Mouse (Mus musculus): ENCODE results near the gene Tm9sf4. TPM values are rescaled to one million over a fixed set of nuclear protein-coding genes. Genes with fewer than 3 reads are reported as not detected.

Tm9sf4 gene
- total RNA-seq (2021) (10 to 100 TPM; 43.3 to 51.8 TPM), polyA plus RNA-seq (2012; rRNA removed) (34.5 and 48.7 TPM in 2 replicates)
- long read RNA-seq, transcript Tm9sf4-201 (18 exons, 3,896 nt): major isoform, 32 of 46 reads
- long read RNA-seq, partial matches to known transcripts: 5 of 46 reads
- long read RNA-seq, other reads (novel, unspliced or antisense): 9 of 46 reads

DNA sequence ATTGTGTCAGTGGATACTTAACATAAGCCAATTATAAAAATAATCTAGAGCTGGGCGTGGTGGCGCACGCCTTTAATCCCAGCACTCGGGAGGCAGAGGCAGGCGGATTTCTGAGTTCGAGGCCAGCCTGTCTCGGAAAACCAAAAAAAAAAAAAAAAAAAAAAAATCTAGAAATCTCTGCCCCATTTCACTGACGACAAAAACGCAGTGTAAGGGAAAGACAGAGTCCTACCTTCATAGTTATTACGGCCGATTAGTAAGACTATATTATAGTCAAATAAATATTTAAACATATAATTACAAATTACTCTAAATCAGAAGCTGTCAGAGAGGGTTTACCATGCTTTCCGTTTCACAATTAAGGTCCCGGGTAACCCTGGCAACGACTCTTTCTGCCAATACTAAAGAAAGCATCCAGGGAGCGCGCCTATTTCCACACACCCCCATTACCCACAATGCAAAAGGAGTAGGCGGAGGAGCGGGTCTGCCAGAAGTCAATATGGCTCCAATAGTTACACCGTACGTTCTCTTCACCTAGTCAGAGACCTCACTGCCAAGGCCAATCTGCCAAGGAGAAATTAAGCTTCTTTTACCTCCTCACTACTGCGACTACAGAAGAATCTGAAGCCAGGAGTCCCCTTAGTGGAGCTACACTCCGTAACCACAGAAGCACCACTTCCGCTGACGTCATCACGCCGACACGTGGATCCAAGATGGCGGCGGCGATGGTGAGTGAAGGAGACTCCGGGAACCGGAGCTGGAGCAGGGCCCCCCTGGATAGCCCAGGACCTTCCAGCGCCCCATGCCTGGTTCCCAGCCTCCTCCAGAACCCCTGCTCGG is at the start of gene Tm9sf4:
TSS of gene Tm9sf4 (plus strand) at position 460 of the 840 bp plus-strand sequence.
- Histone ChIP-seq H3K36me3 (ENCODE audit: control insufficient read depth, insufficient read depth, low read length) (no peaks in the 10 kb centered on the region), H3K9ac (ENCODE audit: low read depth, low read length) (peak within 1 kb of the TSS; percentile 78), H3K79me2 (replicated peaks; ENCODE audit: control insufficient read depth, insufficient read depth, low read length) (peaks cover 2% of the 10 kb centered on the region; the same call in 1 of the 2 replicates), H3K27ac (peak within 1 kb of the TSS; percentile 99), H3K4me1 (ENCODE audit: control insufficient read depth, insufficient read depth, low read length) (0 out of 2 replicates have a peak, but pooled peaks cover 2% of the 10 kb centered on the region), H3K27me3 (ENCODE audit: control insufficient read depth, insufficient read depth, low read length) (no peaks in the 10 kb centered on the region), H3K4me3 (peak within 1 kb of the TSS; percentile 86)
- WGBS: 7% methylated on average over 34 of the region's 34 CpGs
- peak; percentile 93 to 94 for DNase-seq
- intact Hi-C loops (cut with DNase I): loop anchor here (5.0 kb wide), 2 partner anchors 81 to 286 kb away; partner anchors contain the start of genes Plagl2 and Pofut1
- TF ChIP-seq POLR2A (IDR thresholded peaks at IDR 0.05; ENCODE audit: insufficient read depth, low read depth, low read length) (peak; percentile 85), CTCF (IDR thresholded peaks at IDR 0.05) (no peak), EP300 (IDR thresholded peaks at IDR 0.05; ENCODE audit: insufficient read depth, low read depth, low read length) (peak; percentile 58; the same call in 1 of the 2 replicates)

DNA sequence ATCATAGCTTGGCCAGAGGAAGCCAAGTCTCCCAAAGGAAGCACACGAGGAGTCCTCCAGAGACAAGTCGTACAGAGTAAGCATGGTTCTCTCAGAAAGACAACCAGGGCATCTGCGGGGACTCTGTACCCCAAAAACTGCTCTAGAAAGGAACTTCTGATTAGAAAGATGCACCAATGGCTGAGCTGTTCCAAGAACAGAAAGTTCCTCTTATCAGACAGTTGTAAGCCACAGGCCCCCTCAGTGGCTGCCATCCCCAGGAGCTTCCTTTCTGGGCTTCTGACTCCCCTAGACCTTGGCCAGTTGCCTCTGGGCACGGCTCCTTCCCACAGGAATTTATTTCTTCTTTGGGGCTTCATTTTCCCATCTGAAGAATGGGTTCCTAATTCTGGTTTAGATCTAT is 45.4 kb upstream of the Tm9sf4 start:
- no peak overlapping the region for H3K9ac ChIP-seq (ENCODE audit: low read depth, low read length)
- TF ChIP-seq CTCF (IDR thresholded peaks at IDR 0.05) (no peak), EP300 (IDR thresholded peaks at IDR 0.05; ENCODE audit: insufficient read depth, low read depth, low read length) (no peak), POLR2A (IDR thresholded peaks at IDR 0.05; ENCODE audit: insufficient read depth, low read depth, low read length) (no peak)
- H3K36me3 ChIP-seq (ENCODE audit: control insufficient read depth, insufficient read depth, low read length): no peaks in the 10 kb centered on the region
- no peak for DNase-seq
- no peak overlapping the region for H3K4me3 ChIP-seq
- intact Hi-C loops (cut with DNase I): no loop called here
- no peak overlapping the region for H3K27ac ChIP-seq
- no peaks in the 10 kb centered on the region for H3K27me3 ChIP-seq (ENCODE audit: control insufficient read depth, insufficient read depth, low read length)
- no peaks in the 10 kb centered on the region for H3K79me2 ChIP-seq (replicated peaks; ENCODE audit: control insufficient read depth, insufficient read depth, low read length)
- no peaks in the 10 kb centered on the region for H3K4me1 ChIP-seq (ENCODE audit: control insufficient read depth, insufficient read depth, low read length)
- 69% methylated on average over 4 of the region's 4 CpGs for WGBS

DNA sequence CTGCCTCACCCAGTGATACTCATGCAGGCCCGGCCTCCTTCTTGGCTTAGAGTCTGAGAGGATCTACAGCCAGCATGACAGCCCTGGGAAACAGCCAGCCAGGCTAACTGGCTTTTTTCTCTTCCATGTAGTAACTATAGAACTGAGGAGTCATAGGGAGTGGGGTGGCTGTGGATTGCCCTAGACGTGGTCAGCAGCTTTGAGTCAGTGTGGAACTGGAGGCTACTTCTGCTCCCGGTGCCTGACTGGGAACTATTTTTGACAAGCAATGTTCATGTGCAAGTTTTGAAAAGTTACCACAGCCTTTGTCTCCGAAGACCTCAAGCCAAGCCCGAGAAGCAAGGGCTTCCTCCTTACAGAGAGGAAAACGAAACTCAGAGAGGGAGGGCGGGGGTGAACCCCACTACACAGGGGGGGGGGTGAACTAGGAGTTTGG is 44.0 kb upstream of the Tm9sf4 start:
- DNase-seq: peak in 1 of 2 experiments; percentile 32
- no peak for TF ChIP-seq CTCF (IDR thresholded peaks at IDR 0.05)
- no peak for TF ChIP-seq EP300 (IDR thresholded peaks at IDR 0.05; ENCODE audit: insufficient read depth, low read depth, low read length)
- TF ChIP-seq POLR2A (IDR thresholded peaks at IDR 0.05; ENCODE audit: insufficient read depth, low read depth, low read length): no peak
- H3K27ac ChIP-seq: no peak overlapping the region
- H3K27me3 ChIP-seq (ENCODE audit: control insufficient read depth, insufficient read depth, low read length): no peaks in the 10 kb centered on the region
- H3K9ac ChIP-seq (ENCODE audit: low read depth, low read length): no peak overlapping the region
- no peaks in the 10 kb centered on the region for H3K79me2 ChIP-seq (replicated peaks; ENCODE audit: control insufficient read depth, insufficient read depth, low read length)
- no peaks in the 10 kb centered on the region for H3K4me1 ChIP-seq (ENCODE audit: control insufficient read depth, insufficient read depth, low read length)
- intact Hi-C loops (cut with DNase I): no loop called here
- WGBS: 60% methylated on average over 7 of the region's 7 CpGs
- no peak overlapping the region for H3K4me3 ChIP-seq
- no peaks in the 10 kb centered on the region for H3K36me3 ChIP-seq (ENCODE audit: control insufficient read depth, insufficient read depth, low read length)

DNA sequence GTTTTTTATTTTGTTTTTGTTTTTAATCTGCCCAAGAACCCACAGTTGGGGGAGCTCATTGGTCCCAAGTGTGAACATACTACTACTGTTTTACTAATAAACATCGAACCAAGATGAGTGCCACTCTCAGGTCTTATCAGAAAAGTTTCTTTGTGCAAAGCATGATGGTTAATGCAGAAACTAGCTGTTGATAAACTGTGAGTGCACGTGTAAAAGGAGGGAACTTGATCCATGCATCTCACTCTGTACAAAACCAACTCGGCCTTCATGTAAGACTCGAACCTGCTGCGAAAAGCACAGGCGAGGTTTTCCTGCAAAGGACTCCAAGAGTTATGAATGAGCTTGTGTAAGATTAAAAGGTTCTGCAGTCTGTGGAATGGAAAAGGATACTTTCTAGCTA is 41.6 kb upstream of the Tm9sf4 start:
- Histone ChIP-seq H3K27ac (no peak overlapping the region), H3K4me3 (no peak overlapping the region), H3K27me3 (ENCODE audit: control insufficient read depth, insufficient read depth, low read length) (no peaks in the 10 kb centered on the region), H3K79me2 (replicated peaks; ENCODE audit: control insufficient read depth, insufficient read depth, low read length) (no peaks in the 10 kb centered on the region), H3K4me1 (ENCODE audit: control insufficient read depth, insufficient read depth, low read length) (no peaks in the 10 kb centered on the region), H3K36me3 (ENCODE audit: control insufficient read depth, insufficient read depth, low read length) (no peaks in the 10 kb centered on the region), H3K9ac (ENCODE audit: low read depth, low read length) (no peak overlapping the region)
- intact Hi-C loops (cut with DNase I): no loop called here
- WGBS: 80% methylated on average over 6 of the region's 6 CpGs
- DNase-seq: no peak
- TF ChIP-seq POLR2A (IDR thresholded peaks at IDR 0.05; ENCODE audit: insufficient read depth, low read depth, low read length): no peak

DNA sequence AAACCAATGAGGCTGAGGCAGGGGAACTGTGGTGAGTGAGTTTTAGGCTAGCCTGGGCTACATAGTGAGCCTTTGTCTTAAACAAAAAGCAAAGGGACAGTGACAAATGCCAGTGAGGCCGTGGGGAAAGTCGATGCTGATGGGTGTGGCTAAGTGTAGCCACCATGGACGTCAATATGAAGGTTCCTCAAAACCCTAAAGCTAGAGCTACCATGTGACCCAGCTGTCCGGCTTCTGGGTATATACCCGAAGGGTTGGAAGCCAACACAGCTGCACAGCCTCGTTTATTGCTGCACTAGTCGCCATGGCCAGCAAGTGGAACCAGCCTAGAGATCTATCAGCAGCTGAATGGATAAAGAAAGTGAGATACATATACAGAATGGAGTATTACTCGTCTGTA is 41.0 kb upstream of the Tm9sf4 start:
- Histone ChIP-seq H3K27me3 (ENCODE audit: control insufficient read depth, insufficient read depth, low read length) (no peaks in the 10 kb centered on the region), H3K27ac (no peak overlapping the region), H3K36me3 (ENCODE audit: control insufficient read depth, insufficient read depth, low read length) (no peaks in the 10 kb centered on the region), H3K4me1 (ENCODE audit: control insufficient read depth, insufficient read depth, low read length) (no peaks in the 10 kb centered on the region), H3K9ac (ENCODE audit: low read depth, low read length) (no peak overlapping the region), H3K79me2 (replicated peaks; ENCODE audit: control insufficient read depth, insufficient read depth, low read length) (no peaks in the 10 kb centered on the region), H3K4me3 (no peak overlapping the region)
- DNase-seq: no peak
- intact Hi-C loops (cut with DNase I): loop anchor here (5.0 kb wide), 1 partner anchor 33 kb away; no protein-coding TSS in a partner anchor
- WGBS: 63% methylated on average over 8 of the region's 8 CpGs
- TF ChIP-seq EP300 (IDR thresholded peaks at IDR 0.05; ENCODE audit: insufficient read depth, low read depth, low read length): no peak
- TF ChIP-seq POLR2A (IDR thresholded peaks at IDR 0.05; ENCODE audit: insufficient read depth, low read depth, low read length): no peak
- no peak for TF ChIP-seq CTCF (IDR thresholded peaks at IDR 0.05)
